ENCODE assay signal across 8 mouse cellular contexts in the genomic region with DNA sequence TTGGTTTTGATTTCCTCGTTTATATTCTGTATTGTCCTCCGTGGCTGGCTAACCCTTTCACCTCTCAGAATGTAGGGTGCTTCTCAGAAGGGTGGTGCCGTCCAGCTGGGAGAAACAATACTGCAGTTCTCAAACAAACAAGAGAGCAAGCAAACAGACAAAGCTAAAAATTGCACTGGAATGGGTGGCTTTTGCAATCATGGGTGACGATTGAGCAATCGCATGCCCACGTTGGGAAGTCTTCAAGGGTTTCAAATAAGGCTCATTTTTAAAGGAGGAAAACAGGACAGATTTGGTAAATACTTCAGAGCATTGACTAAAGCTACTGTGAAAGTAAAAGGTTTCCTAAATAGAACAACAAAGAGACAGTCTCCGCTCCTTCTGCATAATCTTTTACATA. TPM values are rescaled to one million over a fixed set of nuclear protein-coding genes. Genes with fewer than 3 reads are reported as not detected.
DNase-seq lines count a peak whose midpoint lies in the region; ATAC-seq lines count a peak whose summit lies in the region.

No protein-coding gene starts in this region.

- no peaks in the 10 kb centered on the region for H3K36me3 ChIP-seq in heart, embryonic 13.5 days
- H3K36me3 ChIP-seq in heart, embryonic 11.5 days (ENCODE audit: control insufficient read depth, insufficient read depth, low read length) = no peaks in the 10 kb centered on the region

- H3K27me3 ChIP-seq in heart, embryonic 13.5 days (replicated peaks) = no peaks in the 10 kb centered on the region
- H3K27me3 ChIP-seq in heart, embryonic 11.5 days (ENCODE audit: control insufficient read depth, insufficient read depth, low read length) = no peaks in the 10 kb centered on the region

- H3K4me2 ChIP-seq in heart, embryonic 13.5 days = peak overlapping the region; percentile 43
- no peak overlapping the region; the same call in 1 of the 2 replicates for H3K4me2 ChIP-seq in heart, embryonic 11.5 days

- no peak overlapping the region for H3K4me3 ChIP-seq in heart, embryonic 13.5 days
- no peak overlapping the region for H3K4me3 ChIP-seq in heart, embryonic 11.5 days (ENCODE audit: low read depth, low read length)

- H3K27ac ChIP-seq in heart, embryonic 13.5 days (replicated peaks) = no peak overlapping the region
- no peak overlapping the region for H3K27ac ChIP-seq in heart, embryonic 11.5 days (ENCODE audit: low read depth, low read length)

- ATAC-seq in heart, embryonic 13.5 days (ENCODE audit: extremely low read depth, insufficient number of reproducible peaks, low FRiP score, low TSS enrichment) = no peak
- ATAC-seq in heart, embryonic 11.5 days (replicated peaks; ENCODE audit: insufficient number of reproducible peaks, low FRiP score, low TSS enrichment) = no peak
- peak; percentile 47; the same call in 1 of the 2 replicates for ATAC-seq in common myeloid progenitor, adult 5-6 weeks (replicated peaks; ENCODE audit: low read depth, poor library complexity, severe bottlenecking)

- WGBS in heart, embryonic 13.5 days = 45% methylated on average over 7 of the region's 7 CpGs
- WGBS in heart, embryonic 11.5 days (ENCODE audit: insufficient replicate concordance) = 43% methylated on average over 7 of the region's 7 CpGs

- peak; percentile 2 for DNase-seq in ES-CJ7 (ENCODE audit: low read depth, low spot score)
- peak; percentile 48 for DNase-seq in lung, postnatal 14 days
- DNase-seq in retina, embryonic 14.5 days (ENCODE audit: low spot score) = no peak
- DNase-seq in kidney, adult 11 months = no peak
- DNase-seq in right cerebral cortex, postnatal 10 days (ENCODE audit: low spot score in 2 of 2) = no peak

- H3K9me3 ChIP-seq in heart, embryonic 13.5 days = no peaks in the 10 kb centered on the region
- no peaks in the 10 kb centered on the region for H3K9me3 ChIP-seq in heart, embryonic 11.5 days (replicated peaks; ENCODE audit: control insufficient read depth, low read length)

- H3K4me1 ChIP-seq in heart, embryonic 13.5 days = peaks cover 6% of the 10 kb centered on the region; the same call in 1 of the 2 replicates
- no peaks in the 10 kb centered on the region for H3K4me1 ChIP-seq in heart, embryonic 11.5 days (ENCODE audit: control insufficient read depth, insufficient read depth, low read length)

- no peak overlapping the region for H3K9ac ChIP-seq in heart, embryonic 13.5 days
- no peak overlapping the region for H3K9ac ChIP-seq in heart, embryonic 11.5 days (ENCODE audit: low read depth, low read length)

RNA-seq across cellular contexts. Expression of a gene that starts 18.4 kb away (rescaled TPM):
- polyA plus RNA-seq in heart, embryonic 13.5 days (2015; fragmentation: Nextera tagmentation; extraction: Ambion mirVana) = 1.3 and 1.4 TPM in 2 replicates
- polyA plus RNA-seq in heart, embryonic 11.5 days (2014; fragmentation: Nextera tagmentation; extraction: Ambion mirVana) = 2.6 and 3.0 TPM in 2 replicates
- not detected in 2 replicates for total RNA-seq in common myeloid progenitor, adult 5-6 weeks (2017)

Comparison
In these comparisons a context has a peak if more than half of its experiments do, and no peak if none do; other contexts are left out.
1. DNase-seq: peak in ES-CJ7 (single experiment) and lung, postnatal 14 days (single experiment); none in retina, embryonic 14.5 days (single experiment), kidney, adult 11 months (single experiment) and right cerebral cortex, postnatal 10 days (0 of 2).